ENCODE assay signal across 8 mouse cellular contexts in the genomic region with DNA sequence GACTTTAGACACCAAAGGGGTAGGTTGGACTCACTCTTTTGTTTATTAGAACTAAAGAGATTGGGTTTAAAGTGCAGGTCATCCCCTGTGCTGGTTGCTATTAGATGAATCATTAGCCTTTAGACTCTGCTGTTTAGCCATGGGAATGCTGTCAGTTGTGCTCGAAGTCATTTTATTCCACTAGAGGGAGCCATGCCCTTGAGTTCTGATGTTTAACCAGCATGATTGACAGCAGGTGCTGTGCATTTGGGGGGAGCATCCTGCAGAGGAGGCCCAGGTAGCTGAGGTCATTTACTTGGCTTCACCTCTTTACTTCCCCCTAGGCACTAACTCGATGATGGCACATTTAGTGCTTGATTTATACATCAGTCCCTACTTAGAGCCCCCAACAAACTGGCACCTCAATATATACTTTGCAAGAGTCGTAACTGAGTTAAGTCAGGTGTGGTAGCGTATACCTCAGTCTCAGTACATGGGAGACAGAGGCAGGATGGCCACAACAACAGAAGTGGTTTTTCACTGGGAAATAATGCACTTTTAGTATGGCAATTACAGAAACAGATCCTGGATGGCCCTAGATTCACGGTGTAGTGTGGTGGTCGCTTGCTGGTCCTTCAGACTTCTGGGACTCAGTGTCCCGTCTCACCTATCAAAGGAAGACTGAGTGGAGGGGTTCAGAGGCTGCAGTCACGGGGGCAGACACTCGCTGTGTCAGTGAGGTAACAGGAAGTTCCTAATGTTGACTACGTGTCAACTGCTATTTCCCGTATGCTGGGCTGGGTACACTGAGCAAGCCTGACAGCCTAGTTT. TPM values are rescaled to one million over a fixed set of nuclear protein-coding genes. Genes with fewer than 3 reads are reported as not detected.
DNase-seq lines count a peak whose midpoint lies in the region; ATAC-seq and TF ChIP-seq lines count a peak whose summit lies in the region.

No protein-coding gene starts in this region.

- peak; percentile 67; the same call in 1 of the 2 replicates for ATAC-seq in erythroblast, adult 5-6 weeks (replicated peaks; ENCODE audit: low FRiP score, poor library complexity, severe bottlenecking)
- ATAC-seq in intestine, postnatal 0 days: peak; percentile 78
- 0 out of 2 replicates have a peak, but pooled peaks have one; percentile 26 for ATAC-seq in limb, embryonic 12.5 days (ENCODE audit: insufficient number of reproducible peaks, insufficient read depth, low FRiP score, low TSS enrichment, low read depth)
- ATAC-seq in midbrain, embryonic 16.5 days: peak; percentile 77; the same call in 1 of the 2 replicates

- H3K4me3 ChIP-seq in bone marrow, adult 2 months (replicated peaks; ENCODE audit: control insufficient read depth, low read depth, low read length): no peak overlapping the region
- H3K4me3 ChIP-seq in intestine, postnatal 0 days (ENCODE audit: low read depth, low read length): no peak overlapping the region
- no peak overlapping the region for H3K4me3 ChIP-seq in limb, embryonic 12.5 days (replicated peaks)
- no peak overlapping the region for H3K4me3 ChIP-seq in midbrain, embryonic 16.5 days (ENCODE audit: low read depth, low read length)

- no peak for TF ChIP-seq POLR2A in bone marrow, adult 2 months (IDR thresholded peaks at IDR 0.05; ENCODE audit: borderline replicate concordance, control insufficient read depth, low read depth, low read length)

- H3K36me3 ChIP-seq in intestine, postnatal 0 days (ENCODE audit: control insufficient read depth, insufficient read depth): peaks cover 26% of the 10 kb centered on the region; the same call in 1 of the 2 replicates
- H3K36me3 ChIP-seq in limb, embryonic 12.5 days: peaks cover 35% of the 10 kb centered on the region
- peaks cover 16% of the 10 kb centered on the region for H3K36me3 ChIP-seq in midbrain, embryonic 16.5 days (ENCODE audit: control insufficient read depth, insufficient read depth, low read length)

- DNase-seq in urinary bladder, postnatal 14 days (ENCODE audit: low spot score): peak; percentile 35
- DNase-seq in urinary bladder, adult 2 months (ENCODE audit: low spot score): no peak
- DNase-seq in ovary, postnatal 10 days (ENCODE audit: low spot score): no peak

- no peaks in the 10 kb centered on the region for H3K4me1 ChIP-seq in bone marrow, adult 2 months (ENCODE audit: control insufficient read depth, insufficient read depth, low read length)
- H3K4me1 ChIP-seq in intestine, postnatal 0 days (replicated peaks; ENCODE audit: control insufficient read depth, insufficient read depth, low read length): no peaks in the 10 kb centered on the region
- H3K4me1 ChIP-seq in limb, embryonic 12.5 days (replicated peaks): no peaks in the 10 kb centered on the region
- no peaks in the 10 kb centered on the region for H3K4me1 ChIP-seq in midbrain, embryonic 16.5 days (ENCODE audit: control insufficient read depth, insufficient read depth, low read length)

- no peaks in the 10 kb centered on the region for H3K27me3 ChIP-seq in intestine, postnatal 0 days (replicated peaks; ENCODE audit: control insufficient read depth, insufficient read depth, low read length)
- H3K27me3 ChIP-seq in limb, embryonic 12.5 days: no peaks in the 10 kb centered on the region
- H3K27me3 ChIP-seq in midbrain, embryonic 16.5 days (ENCODE audit: control insufficient read depth, insufficient read depth, low read depth, low read length): no peaks in the 10 kb centered on the region

- 52% methylated on average over 11 of the region's 11 CpGs for WGBS in bone marrow, adult 2 months
- 66% methylated on average over 11 of the region's 11 CpGs for WGBS in intestine, postnatal 0 days
- WGBS in limb, embryonic 12.5 days: 67% methylated on average over 11 of the region's 11 CpGs
- 78% methylated on average over 11 of the region's 11 CpGs for WGBS in midbrain, embryonic 16.5 days

- no peaks in the 10 kb centered on the region for H3K9me3 ChIP-seq in intestine, postnatal 0 days (ENCODE audit: control insufficient read depth)
- H3K9me3 ChIP-seq in limb, embryonic 12.5 days: no peaks in the 10 kb centered on the region
- no peaks in the 10 kb centered on the region for H3K9me3 ChIP-seq in midbrain, embryonic 16.5 days (replicated peaks; ENCODE audit: control insufficient read depth, low read length, poor library complexity, severe bottlenecking)

- H3K9ac ChIP-seq in intestine, postnatal 0 days (ENCODE audit: low read depth, low read length): no peak overlapping the region
- H3K9ac ChIP-seq in limb, embryonic 12.5 days (replicated peaks): no peak overlapping the region
- no peak overlapping the region for H3K9ac ChIP-seq in midbrain, embryonic 16.5 days (ENCODE audit: low read depth, low read length)

- TF ChIP-seq CTCF in bone marrow, adult 2 months (IDR thresholded peaks at IDR 0.05; ENCODE audit: control insufficient read depth, insufficient read depth, low read length): peak; percentile 53
- TF ChIP-seq CTCF in intestine, postnatal 0 days (IDR thresholded peaks at IDR 0.05; ENCODE audit: low read depth): peak; percentile 95

- H3K27ac ChIP-seq in bone marrow, adult 2 months (ENCODE audit: control insufficient read depth, insufficient read depth, low read depth, low read length, poor library complexity): no peak overlapping the region
- no peak overlapping the region for H3K27ac ChIP-seq in intestine, postnatal 0 days (ENCODE audit: low read depth, low read length)
- H3K27ac ChIP-seq in limb, embryonic 12.5 days: no peak overlapping the region
- H3K27ac ChIP-seq in midbrain, embryonic 16.5 days (ENCODE audit: low read length): no peak overlapping the region

- H3K4me2 ChIP-seq in intestine, postnatal 0 days (replicated peaks; ENCODE audit: low read depth): no peak overlapping the region
- no peak overlapping the region for H3K4me2 ChIP-seq in limb, embryonic 12.5 days
- no peak overlapping the region for H3K4me2 ChIP-seq in midbrain, embryonic 16.5 days (ENCODE audit: low read length)

RNA-seq across cellular contexts. Expression of a gene that starts 28.2 kb away (rescaled TPM):
- 1.1 and 1.3 TPM in 2 replicates for polyA plus RNA-seq in urinary bladder, adult 2 months (2012; rRNA removed)
- polyA plus RNA-seq in bone marrow, adult 2 months (2011; ENCODE audit: insufficient read depth, insufficient read length, low replicate concordance, missing spikeins): 0.70 and 0.74 TPM in 2 replicates
- total RNA-seq in erythroblast, adult 5-6 weeks (2015; ENCODE audit: low replicate concordance): 0.58 TPM in 1 of 2 replicates, not detected in the other
- 1.0 and 3.6 TPM in 2 replicates for total RNA-seq in erythroblast, adult 5-6 weeks (2017; ENCODE audit: low replicate concordance)
- polyA plus RNA-seq in intestine, postnatal 0 days (2015; fragmentation: Nextera tagmentation; extraction: Ambion mirVana): 0.63 and 0.71 TPM in 2 replicates
- polyA plus RNA-seq in limb, embryonic 12.5 days (2016; fragmentation: Nextera tagmentation; extraction: Ambion mirVana): 1.4 and 1.6 TPM in 2 replicates
- 4.1 and 4.3 TPM in 2 replicates for polyA plus RNA-seq in midbrain, embryonic 16.5 days (2015; fragmentation: Nextera tagmentation; extraction: Ambion mirVana)

RNA-seq across cellular contexts. Expression of a gene that starts 28.3 kb away (rescaled TPM):
- polyA plus RNA-seq in urinary bladder, adult 2 months (2012; rRNA removed): 21.8 and 24.0 TPM in 2 replicates
- polyA plus RNA-seq in bone marrow, adult 2 months (2011; ENCODE audit: insufficient read depth, insufficient read length, low replicate concordance, missing spikeins): 22.4 and 40.9 TPM in 2 replicates
- 23.8 and 29.8 TPM in 2 replicates for total RNA-seq in erythroblast, adult 5-6 weeks (2015; ENCODE audit: low replicate concordance)
- total RNA-seq in erythroblast, adult 5-6 weeks (2017; ENCODE audit: low replicate concordance): 38.7 and 46.4 TPM in 2 replicates
- 15.7 and 20.6 TPM in 2 replicates for polyA plus RNA-seq in intestine, postnatal 0 days (2015; fragmentation: Nextera tagmentation; extraction: Ambion mirVana)
- 68.6 and 73.3 TPM in 2 replicates for polyA plus RNA-seq in limb, embryonic 12.5 days (2016; fragmentation: Nextera tagmentation; extraction: Ambion mirVana)
- 53.4 and 62.7 TPM in 2 replicates for polyA plus RNA-seq in midbrain, embryonic 16.5 days (2015; fragmentation: Nextera tagmentation; extraction: Ambion mirVana)

Comparison
In these comparisons a context has a peak if more than half of its experiments do, and no peak if none do; other contexts are left out.
1. ATAC-seq: peak in every context shown above with its lines; median percentile 78 in intestine, postnatal 0 days; 77 in midbrain, embryonic 16.5 days; 67 in erythroblast, adult 5-6 weeks; 26 in limb, embryonic 12.5 days.